Mouse (Mus musculus) embryonic fibroblast, embryonic 13.5 days (primary cell): ENCODE measurements at regions not wholly inside any gene's neighbourhood (a gene's known extent, or its start where the extent isn't known, plus 50 kb on each side); places are given as distances from the start of the nearest gene placed in this dataset.

Source experiments
- H3K27ac ChIP-seq: 2 replicates; pipeline ENCODE4 v1.5.1; 2012; ENCODE audit warnings: low read length, control low read depth, inconsistent platforms; ENCODE audit not compliant: insufficient read depth
- H3K4me1 ChIP-seq: 2 replicates; pipeline ENCODE4 v1.6.1; 2011; ENCODE audit warnings: low read length; ENCODE audit not compliant: control insufficient read depth, insufficient read depth
- H3K4me3 ChIP-seq: 2 replicates; pipeline ENCODE4 v1.5.1; 2011; ENCODE audit warnings: mild to moderate bottlenecking, control low read depth, low read length; ENCODE audit not compliant: insufficient read depth
- CTCF ChIP-seq: IDR thresholded peaks from 2 replicates; pipeline ENCODE4 v1.5.1; 2011; ENCODE audit warnings: mild to moderate bottlenecking, control low read depth, low read length, moderate library complexity, borderline replicate concordance; ENCODE audit not compliant: insufficient read depth
- POLR2A ChIP-seq: IDR thresholded peaks from 2 replicates; pipeline ENCODE4 v1.6.1; 2011; ENCODE audit warnings: low read depth, mild to moderate bottlenecking, control low read depth, low read length, moderate library complexity

DNA sequence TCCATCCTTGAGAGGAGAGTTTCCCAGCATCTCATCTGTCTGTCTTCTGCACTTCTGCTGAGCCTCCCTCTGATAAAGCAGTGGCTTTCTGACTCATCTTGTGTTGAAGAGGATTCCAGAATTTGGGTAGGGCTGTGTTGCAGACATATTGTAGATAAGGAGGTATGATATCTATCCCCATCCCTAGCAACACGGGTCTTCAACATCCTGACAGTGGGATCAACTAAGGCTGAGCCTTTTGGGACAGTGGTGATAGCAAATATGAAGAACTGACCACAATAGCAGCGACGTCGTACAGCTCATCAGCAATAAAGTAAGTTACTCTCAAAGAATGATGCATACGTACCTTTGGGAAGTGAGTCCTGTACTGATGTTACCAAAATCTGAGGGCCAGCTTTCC is 117.2 kb upstream of the Pgrmc2 start:
- peaks cover 14% of the 10 kb centered on the region for H3K4me1 ChIP-seq
- no peak overlapping the region for H3K4me3 ChIP-seq
- H3K27ac ChIP-seq = peak overlapping the region; percentile 99
- no peak for TF ChIP-seq CTCF
- TF ChIP-seq POLR2A = no peak; the same call in 1 of the 2 replicates

DNA sequence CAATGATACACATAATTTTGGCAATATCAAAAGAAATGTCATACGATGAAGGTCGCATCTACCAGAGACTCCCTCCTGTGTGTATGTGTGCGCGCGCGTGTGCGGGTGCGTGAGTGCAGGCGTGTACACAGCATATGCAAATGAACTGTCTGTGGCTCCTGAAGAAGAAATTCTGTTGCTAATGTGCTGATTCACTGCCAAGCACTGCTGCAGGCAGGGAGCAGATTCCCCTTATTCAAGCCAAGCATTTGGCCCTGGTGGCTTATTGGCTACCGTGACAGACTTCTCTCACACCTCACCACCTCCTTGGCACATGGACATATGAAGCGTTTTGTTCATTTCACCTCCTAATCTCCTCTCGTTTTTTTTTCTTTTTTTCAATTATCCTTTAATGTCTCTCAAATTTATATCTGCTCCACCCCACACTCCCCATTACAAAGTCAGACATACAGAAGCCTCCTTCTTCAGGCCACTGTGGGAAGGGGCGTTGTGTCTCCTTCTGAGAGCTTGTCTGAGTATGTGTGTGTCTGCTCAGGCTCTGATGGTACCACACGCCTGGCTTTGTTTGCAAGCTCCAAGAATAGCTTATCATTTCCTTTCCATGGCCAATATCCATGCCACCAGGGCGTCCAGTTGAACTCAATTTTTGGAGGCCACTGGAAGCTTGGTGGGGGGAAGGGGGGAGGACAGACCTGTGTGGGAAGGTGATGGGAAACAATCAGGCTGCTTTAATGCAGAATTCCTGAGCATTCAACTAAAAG is 115.5 kb upstream of the Pgrmc2 start:
- no peak for TF ChIP-seq CTCF
- peaks cover 26% of the 10 kb centered on the region for H3K4me1 ChIP-seq
- H3K4me3 ChIP-seq = no peak overlapping the region
- peak overlapping the region; percentile 15; the same call in 1 of the 2 replicates for H3K27ac ChIP-seq

DNA sequence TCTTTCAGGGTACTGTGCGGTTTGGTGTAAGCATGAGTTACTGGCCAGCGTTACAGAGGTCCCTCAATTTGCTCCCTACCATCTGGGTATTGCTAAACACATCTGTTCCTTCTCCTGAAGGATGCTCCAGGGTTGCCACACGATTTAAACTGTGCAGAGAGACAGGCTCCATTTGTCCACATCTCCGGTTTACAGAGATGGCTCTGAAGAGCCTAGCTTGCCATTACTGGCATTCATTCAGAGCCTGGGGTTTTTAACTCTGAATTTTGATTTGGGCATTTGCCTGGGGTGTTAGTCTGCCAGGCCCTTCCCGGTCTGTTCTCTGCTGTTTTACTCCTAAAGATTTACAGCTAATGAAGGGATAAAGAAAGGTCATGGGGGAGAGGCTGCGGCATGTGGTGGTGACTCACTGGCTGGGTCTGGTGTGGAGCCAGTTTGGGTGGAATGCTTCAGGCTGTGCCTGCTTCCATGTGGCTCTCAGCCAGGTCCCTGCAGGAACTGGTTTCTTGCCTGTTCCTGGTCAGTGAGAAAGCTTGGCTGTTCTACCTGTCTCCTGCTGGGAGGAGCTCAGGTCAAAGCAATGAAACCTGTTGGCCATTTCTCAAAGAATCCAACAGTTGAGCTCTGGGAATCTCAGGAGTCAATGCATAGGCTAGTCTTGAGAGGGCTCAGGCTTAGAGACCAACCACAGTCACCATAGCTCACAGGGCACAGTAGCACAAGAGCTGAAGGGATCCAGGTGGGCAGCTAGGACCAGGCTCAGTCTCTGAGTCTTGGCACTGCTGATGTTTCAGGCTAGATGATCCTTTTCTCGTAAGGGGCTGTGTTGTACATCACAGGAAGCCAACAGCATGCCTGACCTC is 112.5 kb upstream of the Pgrmc2 start:
- Histone ChIP-seq H3K27ac (peak overlapping the region; percentile 97), H3K4me3 (no peak overlapping the region), H3K4me1 (peaks cover 26% of the 10 kb centered on the region)
- no peak for TF ChIP-seq CTCF

DNA sequence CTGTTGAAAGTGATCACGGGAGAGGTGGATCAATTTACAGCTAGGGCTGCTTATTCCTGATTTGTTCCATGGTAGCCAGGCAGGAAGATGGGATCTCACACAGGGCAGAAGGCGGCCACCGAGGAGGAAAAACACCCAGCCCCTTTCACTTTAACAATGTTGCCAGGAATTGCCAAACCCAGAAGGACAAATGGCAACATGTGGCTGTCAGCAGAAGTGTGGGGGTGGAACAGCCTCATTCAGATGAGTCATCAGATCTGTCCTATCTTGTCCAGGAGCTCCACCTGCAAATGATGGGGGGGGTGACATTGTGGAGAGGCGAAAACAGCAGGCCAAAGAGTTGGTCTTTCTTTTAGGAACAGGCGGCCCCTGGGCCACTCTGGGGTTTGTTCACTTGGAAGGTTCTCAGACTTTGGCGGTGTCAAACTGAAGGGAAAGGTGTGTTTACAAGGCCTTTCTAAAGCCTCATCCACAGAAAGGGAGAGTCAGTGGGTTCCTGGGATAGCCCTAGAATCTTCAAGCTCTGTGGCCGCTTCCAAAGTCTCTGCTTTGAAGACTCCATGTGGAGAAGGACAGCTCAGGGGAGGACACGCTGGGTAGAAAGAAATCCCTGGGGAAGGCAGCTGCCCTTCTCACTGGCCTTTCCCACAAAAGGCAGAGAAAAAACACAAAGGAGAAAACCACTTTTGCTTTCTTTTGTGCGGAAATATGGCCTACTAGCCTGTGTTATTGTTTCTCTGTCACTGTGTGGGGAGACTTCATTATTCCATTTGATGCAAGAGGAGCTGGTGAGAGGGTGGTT is 111.7 kb upstream of the Pgrmc2 start:
- H3K4me3 ChIP-seq = no peak overlapping the region
- no peak for TF ChIP-seq CTCF
- TF ChIP-seq POLR2A = no peak
- H3K4me1 ChIP-seq = peaks cover 22% of the 10 kb centered on the region
- H3K27ac ChIP-seq = peak overlapping the region; percentile 97

DNA sequence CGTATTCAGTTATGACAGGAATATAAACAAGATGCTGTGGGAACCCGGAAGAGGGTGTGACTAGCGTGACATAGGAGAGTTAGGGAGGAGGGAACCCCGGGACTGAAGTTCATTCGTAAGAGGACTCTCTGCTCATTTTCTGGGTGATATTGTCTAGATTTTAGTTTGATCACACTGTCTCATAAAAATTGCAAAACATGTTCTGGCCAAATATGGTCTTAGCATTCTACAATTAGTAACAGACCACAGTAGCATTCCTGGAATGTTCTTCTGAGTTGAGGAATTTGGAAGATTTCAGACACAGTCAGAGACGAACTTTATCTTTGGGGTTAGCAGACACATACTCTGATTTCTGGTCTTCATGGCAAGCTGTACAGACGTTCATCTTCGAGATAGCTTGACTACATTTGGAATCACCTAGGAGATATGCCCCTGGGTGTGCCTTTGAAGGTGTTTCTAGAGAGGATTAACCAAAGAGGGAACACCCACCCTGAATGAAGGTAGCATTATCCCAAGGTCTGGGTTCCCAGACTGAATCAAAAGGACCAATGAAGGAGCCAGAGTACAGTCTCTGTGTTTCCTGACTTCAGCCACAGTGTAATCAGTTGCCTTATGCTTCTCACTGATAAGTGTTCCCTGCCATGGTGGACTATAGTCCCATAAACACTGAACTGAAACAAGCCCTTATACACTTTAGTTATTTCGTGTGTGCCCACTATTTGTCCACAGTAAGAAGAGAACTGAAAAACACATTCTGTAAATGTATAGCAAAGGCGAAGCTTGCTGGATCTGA is 102.7 kb upstream of the Pgrmc2 start:
- no peak for TF ChIP-seq POLR2A
- H3K27ac ChIP-seq = peak overlapping the region; percentile 100
- peaks cover 15% of the 10 kb centered on the region for H3K4me1 ChIP-seq
- H3K4me3 ChIP-seq = no peak overlapping the region

DNA sequence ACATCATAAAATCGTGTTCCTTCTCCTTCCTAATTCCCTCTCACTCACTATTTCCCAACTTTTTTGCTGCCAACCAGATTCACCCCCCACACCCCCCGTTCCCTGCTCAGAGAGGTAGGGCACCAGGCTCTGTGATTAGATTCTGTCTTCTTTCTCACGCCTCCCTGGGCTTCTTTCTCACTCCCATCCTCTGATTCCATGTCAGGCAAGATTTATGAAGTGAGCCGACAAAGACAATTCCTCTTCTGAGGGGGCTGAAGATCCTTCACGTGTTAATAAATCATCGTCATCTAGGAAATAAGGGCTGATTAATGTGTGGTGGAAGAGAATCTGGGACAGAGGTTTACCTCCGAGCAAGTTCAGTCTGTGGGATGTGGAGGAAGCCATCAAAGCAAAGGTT is 101.5 kb upstream of the Pgrmc2 start:
- no peak overlapping the region for H3K4me3 ChIP-seq
- TF ChIP-seq CTCF (no peak), POLR2A (no peak)
- peaks cover 15% of the 10 kb centered on the region for H3K4me1 ChIP-seq
- H3K27ac ChIP-seq = peak overlapping the region; percentile 100

DNA sequence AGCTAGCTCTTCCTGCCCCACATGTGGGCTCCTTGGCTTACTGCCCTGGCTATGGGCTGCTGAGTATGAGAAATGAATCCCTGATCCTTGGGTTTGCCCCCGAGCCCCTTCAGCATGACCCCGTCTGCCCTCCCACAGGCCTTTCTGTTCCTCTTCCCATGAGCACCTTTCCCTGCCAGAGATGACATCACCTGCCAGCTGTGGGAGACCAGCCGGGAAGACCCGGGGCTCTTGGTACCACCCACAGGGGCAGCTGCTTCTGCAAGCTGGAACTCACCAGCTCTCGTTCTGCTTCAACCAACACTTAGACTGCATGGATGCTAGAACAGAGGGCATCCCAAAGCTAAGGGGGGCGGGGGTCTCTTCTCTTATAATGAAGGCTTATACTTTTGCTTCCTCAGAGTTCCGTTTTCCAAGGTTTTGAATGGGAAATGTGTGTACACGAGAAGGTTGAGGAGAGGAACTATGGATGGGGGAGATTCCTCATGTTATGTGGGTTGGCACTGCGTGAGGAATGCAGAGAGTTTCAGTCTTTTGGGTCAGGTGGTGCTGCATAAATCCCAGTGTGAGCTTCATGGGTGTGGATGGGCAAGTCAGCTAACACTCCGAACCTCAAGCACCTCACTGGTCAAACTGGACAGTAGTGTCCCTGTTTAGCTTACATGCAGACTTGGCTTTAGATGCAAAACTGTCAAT is 100.2 kb upstream of the Pgrmc2 start:
- Histone ChIP-seq H3K4me1 (peaks cover 15% of the 10 kb centered on the region), H3K27ac (peak overlapping the region; percentile 69), H3K4me3 (no peak overlapping the region)
- TF ChIP-seq POLR2A = no peak
- TF ChIP-seq CTCF = no peak

DNA sequence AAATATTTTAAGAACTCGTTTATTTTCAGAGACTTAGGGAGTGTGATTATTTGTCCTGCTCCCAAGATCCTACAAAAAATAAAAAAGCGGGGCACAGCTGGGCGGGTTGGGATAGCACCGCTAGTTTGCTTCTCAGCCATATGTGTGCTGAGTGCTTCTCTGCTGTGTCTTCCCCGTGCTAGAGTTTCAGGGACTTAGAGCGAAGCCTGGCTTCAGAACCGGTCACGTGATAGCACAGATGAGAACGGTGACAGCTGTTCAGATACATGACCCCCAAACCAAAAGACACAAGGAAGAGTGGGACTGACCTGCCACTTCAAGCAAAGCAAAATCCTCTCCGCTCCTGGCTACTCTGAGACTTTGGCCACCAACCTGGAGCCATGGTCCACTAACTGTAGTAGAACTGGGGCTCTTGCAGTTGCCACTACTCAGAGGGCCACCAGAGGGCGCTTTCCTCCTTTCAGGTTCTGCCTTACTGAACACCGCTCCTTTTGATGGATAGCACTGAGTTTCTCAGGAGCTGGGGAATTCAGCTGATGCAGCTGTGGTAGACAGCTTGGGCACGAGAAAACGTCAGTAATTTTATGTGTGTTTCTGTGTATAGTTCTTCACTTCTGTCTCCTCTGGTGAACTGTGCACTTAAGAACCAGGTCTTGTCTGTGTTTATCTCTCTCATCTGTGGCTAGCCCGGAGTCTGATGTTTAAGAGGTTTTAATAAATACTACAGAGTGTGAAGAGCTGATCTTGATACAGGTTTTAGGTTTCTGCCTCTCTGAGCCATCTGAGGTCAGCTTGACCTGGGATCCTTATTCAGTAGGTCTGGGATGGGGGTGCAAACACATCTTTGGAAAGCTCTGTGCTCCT is 99.4 kb upstream of the Pgrmc2 start:
- Histone ChIP-seq H3K4me1 (peaks cover 15% of the 10 kb centered on the region), H3K4me3 (no peak overlapping the region), H3K27ac (peak overlapping the region; percentile 69)
- TF ChIP-seq POLR2A (no peak), CTCF (peak; percentile 40; the same call in 1 of the 2 replicates)
